Mouse (Mus musculus) kidney, adult 8-10 months (tissue): ENCODE measurements around the gene Gdpd3.

ENCODE experiments used
- DNase-seq, 2 experiments: peaks; one replicate each; pipeline ENCODE4 v3.0.0; 2022

Gene Gdpd3

DNA sequence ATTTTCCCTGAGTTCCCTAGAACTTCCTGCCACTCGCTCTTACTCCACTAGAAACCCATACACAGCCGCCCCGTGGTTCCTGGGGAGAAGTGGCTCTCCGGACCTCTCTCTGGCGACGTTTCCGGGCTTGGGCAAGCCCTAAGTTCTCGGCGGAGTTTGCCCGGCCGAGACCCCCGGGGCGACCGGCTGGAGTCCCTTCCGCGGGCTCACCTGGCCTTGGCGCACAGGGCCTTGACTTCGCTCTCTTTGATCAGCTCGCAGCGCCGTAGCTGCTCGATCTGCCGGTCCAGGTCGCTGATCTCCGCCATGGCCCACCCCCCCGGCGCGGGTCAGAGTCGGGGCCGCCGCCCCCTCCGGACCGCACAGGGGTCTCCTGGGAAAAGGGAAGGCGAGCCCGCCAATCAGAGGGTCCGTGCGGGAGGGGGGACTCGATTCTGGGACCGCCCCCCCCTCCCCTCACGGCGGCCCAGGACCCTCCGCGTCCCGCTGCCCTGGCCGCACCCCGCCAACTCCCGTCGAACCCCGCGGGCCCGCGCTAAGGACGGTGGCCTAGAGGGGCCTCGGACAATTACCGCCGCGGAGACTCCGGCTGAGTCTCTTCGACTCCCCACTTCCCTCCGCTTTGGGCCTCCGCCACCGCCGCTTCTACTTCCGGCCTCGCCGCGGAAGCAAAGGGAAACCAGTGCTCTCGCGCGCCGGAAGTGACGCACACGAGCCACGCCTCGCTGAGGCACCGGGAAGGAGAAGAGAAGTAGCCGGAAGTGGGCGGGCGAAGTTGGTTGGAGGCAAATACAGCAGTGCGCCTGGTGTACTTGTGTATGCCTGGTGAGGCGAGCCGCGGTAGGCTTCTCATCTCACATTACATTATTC lies 26.0 kb downstream of the Gdpd3 start, which contains the start of gene Ppp4c:
TSS of gene Ppp4c (minus strand) at position 646 of the 870 bp plus-strand sequence.
- DNase-seq: peak; percentile 96

DNA sequence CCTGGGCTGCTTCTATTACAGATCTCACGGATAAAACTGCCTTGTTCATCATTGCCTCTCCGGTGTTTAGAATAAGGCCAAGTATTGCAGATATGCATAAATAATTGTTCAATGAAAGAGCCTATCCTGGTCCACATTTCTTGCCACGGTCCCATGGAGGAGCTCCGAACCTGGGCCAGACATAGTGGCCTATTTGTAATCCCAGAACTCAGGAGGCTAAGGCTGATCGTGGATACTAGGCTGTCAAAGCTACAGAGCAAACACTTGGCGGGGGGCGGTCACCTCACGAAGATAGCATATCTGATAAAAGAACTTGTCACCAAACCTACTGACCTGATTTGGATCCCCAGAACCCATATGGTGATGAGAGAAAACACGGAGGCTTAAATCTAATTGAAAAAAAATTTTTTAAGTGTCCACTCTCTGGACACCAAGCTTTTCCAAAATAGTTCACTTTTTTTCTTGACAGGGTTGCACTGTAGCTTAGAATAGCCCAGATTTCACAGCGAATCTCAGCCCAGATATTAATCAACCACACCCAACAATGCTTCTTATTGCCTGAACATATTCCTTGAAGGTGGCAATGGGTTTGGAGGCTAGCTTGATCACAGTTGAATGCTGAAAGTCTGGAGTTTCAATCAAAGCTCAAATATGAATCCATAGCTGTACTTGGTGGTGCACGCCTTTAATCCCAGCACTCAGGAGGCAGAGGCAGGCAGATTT lies 26.7 kb downstream of the Gdpd3 start:
- no peak for DNase-seq

DNA sequence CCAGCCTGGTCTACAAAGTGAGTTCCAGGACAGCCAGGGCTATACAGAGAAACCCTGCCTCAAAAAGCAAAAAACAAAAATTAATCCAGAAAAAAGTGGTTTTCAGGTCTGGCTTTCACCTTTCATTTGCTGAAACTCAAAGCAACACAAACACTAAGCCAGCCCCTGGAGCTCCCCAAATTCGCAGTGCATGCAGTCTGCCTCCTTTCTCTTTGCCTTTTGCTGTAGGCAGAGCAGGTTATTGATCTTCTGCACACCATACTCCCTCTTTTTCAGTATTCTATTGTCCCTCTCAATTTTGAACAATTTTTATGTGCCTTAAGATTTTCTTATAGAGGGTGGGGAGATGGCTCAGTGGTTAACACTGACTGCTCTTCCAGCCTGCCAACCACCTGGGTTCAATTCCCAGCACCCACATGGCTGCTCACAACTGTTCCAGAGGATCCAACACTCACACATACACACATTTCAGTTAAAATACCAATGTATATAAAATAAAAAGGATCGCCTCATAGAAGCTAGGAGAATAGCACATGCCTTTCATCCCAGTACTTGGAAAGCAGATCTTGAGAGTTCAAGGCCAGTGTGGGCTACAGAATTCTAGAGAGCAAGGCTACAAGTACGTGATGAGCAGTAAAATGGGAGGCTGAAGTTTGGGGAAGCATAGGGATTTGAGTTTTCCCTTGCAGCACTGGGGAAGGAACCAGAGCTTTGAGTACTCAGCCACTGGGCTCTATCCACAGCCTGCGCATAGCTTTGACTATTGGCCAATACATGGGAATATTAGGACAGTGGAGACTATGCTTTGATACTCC lies 27.5 kb downstream of the Gdpd3 start:
- DNase-seq: no peak

- no peak for DNase-seq
Measured at GRCm38 (mm10) chr7:126794271-126794605, 28.1 kb downstream of the Gdpd3 start.

GRCm38 (mm10) chr7:126795387-126796317 lies 29.5 kb downstream of the Gdpd3 start:
- no peak for DNase-seq

DNA sequence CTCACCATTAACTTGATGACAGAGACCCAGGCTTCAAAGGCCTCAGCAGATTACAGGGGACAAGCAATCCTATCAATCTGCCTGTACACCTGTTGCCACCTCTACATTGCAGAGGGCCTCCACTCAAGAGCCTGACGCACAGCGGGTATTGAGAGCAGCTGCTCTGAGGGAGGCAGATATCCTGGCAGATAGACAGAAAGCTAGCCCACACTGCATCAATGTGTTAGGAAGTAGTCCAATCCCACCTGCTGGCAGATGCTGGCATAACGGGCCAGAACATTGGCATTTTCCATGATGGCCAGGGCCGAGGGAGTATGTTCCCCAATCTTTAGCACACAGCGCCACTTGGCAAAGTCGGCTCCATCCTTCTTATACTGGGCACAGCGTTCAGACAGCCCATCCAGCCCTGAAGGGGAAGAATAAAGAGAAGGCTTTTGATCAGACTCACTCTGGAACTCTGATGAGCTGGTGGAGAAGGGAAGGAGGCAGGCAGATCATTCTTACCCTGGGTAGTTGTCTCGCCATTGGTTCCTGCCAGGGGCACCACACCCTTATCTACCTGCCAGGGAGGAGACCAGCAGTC lies 30.3 kb downstream of the Gdpd3 start:
- DNase-seq: no peak

- no peak for DNase-seq
Measured at GRCm38 (mm10) chr7:126797411-126798126, 31.4 kb downstream of the Gdpd3 start, which contains the start of gene Fam57b. Fam57b (plus strand) TSS chr7:126797668.

DNA sequence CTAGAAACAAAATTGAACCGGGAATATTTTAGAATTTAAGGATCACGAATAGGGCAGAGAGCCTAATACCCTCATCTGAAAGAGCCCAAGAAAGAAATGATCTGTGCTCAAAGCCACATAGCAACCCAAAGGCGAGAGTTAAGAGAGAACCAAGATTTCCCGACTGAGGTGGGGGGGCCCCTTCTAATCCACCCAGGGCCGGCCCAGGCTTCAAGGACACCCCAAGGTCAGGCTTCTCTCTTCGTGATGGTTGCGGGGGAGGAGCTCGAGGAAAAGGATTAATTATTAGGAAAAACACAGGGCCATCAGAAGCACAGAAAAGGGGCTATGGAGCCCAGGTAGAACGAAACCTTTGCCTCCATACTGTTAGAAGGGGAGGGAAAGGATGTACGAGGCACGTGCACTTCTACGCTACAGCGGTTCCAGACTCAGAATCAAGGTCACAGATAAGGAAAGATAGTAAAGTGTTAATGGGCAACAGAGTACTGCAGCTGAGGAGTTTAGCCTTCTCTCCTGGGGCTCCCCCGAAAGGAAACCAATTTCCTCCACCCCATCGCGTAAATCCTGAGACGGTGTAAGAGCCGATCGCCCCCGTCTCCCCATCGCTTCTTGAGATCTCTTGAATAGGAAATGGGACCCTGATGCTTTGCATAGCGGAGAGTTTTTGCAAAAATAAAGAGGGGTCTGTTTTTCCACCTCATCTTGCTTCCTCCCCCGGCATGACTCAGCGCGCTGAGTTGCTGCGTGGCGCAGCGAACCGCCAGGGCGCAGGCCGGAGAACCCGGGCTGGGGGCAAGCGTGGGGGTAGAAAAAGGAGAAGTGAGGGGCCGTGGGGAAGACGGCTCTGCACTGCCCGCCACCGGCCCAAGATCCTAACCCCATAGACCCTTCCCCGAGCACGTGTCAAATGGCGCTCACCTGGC lies 32.3 kb downstream of the Gdpd3 start:
- peak in 1 of 2 experiments; percentile 49 for DNase-seq

GRCm38 (mm10) chr7:126799050-126799467 lies 32.9 kb downstream of the Gdpd3 start:
- peak; percentile 98 to 99 for DNase-seq

DNA sequence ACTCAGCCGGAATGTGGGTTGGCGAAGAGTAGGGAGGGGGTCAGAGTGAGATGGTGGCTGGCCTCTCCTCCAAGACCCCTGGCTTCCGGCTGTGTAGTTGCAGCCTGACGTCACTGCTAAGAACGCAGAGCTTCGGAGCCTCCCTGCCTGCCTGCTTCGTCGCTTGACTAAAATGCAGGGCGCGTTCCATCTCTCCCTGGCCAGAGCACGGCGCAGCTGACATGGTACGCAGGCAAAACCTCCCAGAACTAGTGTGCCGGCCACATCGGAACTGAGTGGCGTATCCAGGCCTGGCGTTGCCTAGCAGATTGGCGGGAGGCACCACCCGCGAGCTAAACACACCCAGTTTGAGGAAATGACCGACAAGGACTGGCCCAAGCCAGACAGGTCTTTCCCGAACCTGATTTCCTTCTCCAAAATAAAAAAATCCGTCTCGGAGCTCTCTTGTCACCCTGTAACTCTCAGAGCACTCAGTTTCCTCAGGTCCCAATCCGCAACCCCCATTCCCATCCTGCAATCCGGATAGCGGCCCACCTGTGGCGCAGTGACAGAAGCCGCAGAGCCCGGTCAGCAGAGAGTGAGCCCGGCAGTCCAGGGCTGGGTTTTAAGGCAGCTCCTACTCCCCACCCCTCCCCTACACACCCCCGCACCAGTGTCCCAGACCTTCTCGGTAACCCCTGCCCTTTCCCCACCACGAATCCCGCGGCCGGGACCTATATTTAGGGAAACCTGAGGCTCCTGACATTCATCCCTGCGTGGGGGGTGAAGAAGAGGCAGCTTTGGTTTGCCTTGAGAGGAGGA lies 33.5 kb downstream of the Gdpd3 start:
- peak in 1 of 2 experiments; percentile 83 for DNase-seq

- DNase-seq: no peak
Measured at GRCm38 (mm10) chr7:126800269-126801056, 34.3 kb downstream of the Gdpd3 start.

DNA sequence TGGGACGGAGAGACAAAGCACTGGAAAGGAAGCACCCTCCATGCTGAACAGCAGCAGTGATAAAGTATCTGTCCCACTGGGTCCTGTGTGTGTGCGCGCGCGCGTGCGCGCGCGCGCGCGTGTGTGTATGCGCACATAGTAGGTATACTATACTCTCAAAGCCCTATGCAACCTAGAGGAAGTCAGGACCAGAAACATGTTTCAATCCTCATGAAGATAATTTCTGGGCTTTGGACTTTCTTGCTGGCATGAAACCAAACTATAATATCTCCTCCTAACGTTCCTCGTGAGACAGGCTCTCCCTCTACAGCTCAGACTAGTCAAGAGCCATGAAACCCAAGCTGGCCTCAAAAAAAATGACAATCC lies 34.9 kb downstream of the Gdpd3 start:
- no peak for DNase-seq

DNA sequence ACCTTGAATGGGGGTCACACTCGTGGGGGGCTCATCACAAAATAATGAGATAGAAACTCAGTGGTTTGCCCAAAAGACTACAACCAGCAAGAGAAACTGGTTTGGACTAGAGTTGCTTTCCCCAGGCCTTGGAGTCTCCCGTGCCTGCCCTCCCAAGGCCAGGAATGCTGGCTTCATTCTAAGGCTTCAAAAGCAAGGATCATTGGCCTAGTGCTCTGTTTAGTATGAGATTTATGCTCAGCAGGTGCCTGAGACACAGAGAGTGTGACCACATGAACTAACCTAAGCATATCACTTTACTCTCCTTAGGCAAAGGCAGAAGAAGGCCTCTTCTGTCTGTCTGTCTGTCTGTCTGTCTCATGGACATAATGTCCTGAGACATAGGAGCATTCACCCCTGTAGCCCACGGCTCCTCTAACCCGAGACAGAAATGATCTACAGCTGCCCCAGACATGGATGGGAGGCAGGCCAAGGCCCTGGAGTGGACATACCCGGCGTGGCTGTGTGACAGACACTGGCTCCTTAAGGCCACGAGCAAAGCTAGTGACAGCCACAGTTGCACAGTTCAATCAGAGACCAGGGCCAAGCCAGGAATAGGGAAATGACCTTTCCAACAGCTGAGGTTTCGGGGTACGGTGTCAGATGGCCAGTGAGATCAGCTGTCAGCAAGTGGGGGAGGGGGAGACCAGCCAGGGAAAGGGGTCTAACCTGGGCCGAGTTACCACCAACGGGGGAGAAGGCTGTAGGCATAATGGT lies 36.2 kb downstream of the Gdpd3 start:
- no peak for DNase-seq

DNA sequence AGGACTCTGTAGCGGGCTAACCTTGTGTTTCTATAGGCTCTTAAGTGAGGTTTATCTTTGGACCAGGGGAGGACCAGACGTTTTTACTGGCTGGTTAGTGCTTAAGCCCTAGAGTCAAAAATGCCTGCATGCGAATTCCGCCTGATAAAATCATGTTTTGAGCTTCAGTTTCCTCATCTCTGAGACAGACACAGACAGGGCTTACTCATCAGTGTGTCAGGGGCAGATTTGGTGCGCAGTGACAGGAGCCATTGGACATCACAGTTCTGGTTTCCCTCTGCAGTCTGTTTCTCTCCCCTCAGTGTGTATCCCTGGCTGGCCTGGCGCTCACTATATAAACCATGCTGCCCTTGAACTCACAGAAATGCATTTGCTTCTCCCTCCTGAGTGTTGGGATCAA lies 37.0 kb downstream of the Gdpd3 start:
- DNase-seq: no peak

DNA sequence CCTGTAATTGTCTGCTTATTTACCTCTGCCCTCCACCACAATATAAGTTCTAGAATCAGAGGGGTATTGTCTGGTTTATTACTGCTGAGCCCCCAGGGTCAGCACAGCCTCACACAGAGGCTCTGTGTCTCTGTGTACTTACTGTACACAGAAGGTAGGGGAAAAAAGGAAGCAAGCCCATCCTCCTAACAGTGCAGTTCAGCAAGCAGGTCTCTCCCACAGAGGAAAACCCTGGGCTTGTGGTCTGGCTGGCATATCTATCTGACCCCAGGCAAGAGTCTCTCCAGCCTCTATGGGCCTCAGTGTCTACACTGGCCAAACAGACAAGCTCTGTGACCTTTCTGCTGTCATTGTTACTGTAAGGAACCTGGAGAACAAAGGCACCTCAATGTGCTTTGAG lies 37.6 kb downstream of the Gdpd3 start:
- DNase-seq: no peak

- peak; percentile 49 to 69 for DNase-seq
Measured at GRCm38 (mm10) chr7:126806956-126807355, 40.8 kb downstream of the Gdpd3 start.

DNA sequence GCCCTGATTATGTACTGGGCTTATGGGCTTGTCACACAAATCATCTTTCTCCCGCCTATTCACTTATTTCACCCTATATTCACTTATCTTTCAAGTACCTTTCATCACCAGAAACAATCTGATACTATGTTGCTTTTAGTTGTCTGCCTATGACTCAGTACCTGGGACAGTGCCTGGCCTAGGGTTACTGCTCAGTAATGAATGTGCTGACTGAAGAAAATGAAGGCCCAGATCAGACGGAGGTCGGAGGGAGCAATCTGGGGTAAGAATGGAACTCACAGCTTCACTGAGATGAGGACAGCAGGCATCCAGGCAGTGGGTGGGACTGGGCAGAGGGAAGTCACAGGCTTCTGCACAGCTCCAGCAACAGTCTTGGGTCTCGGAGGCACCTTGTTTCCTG lies 41.3 kb downstream of the Gdpd3 start:
- no peak for DNase-seq
